Mouse (Mus musculus) liver, embryonic 14.5 days (tissue): ENCODE data around the gene Chil3. TPM values are rescaled to one million over a fixed set of nuclear protein-coding genes. Genes with fewer than 3 reads are reported as not detected.

Source experiments
- ATAC-seq: fragments of 200-750 bp; cut with Nextera tagmentation; 2 replicates; pipeline ENCODE4 v1.8.0; 2017; ENCODE audit warnings: moderate number of reproducible peaks, mild to moderate bottlenecking, moderate library complexity; ENCODE audit not compliant: insufficient read depth
- DNase-seq, 3 experiments: peaks; one replicate each; pipeline ENCODE4 v3.0.0-alpha.2; 2012 to 2013; ENCODE audit warnings: low read depth in 3 of 3, low spot score in 3 of 3
- H3K27ac ChIP-seq: fragments of 300-500 bp; sonication (generic); 2 replicates; pipeline ENCODE4 v1.5.1; 2014; ENCODE audit warnings: moderate library complexity, mild to moderate bottlenecking, control low read depth, inconsistent platforms
- H3K27me3 ChIP-seq: fragments of 300-500 bp; sonication (generic); 2 replicates; pipeline ENCODE4 v1.6.1; 2014; ENCODE audit warnings: mild to moderate bottlenecking, low read length, moderate library complexity; ENCODE audit not compliant: control insufficient read depth, insufficient read depth
- H3K36me3 ChIP-seq: fragments of 300-500 bp; sonication (generic); replicated peaks from 2 replicates; pipeline ENCODE4 v1.6.1; 2014; ENCODE audit warnings: low read depth; ENCODE audit not compliant: control insufficient read depth, insufficient read depth
- H3K4me1 ChIP-seq, 2 experiments: fragments of 200-500 bp in 1 of 2; fragments of 300-500 bp in 1 of 2; sonication (generic) in 1 of 2; replicated peaks; 2 replicates each; pipeline ENCODE4 v1.6.1; 2012 to 2014; ENCODE audit warnings: antibody characterized with exemption in 1 of 2, inconsistent platforms in 1 of 2, low read length in 1 of 2; ENCODE audit not compliant: control insufficient read depth in 2 of 2, insufficient read depth in 2 of 2
- H3K4me2 ChIP-seq: fragments of 300-500 bp; sonication (generic); 2 replicates; pipeline ENCODE4 v1.6.1; 2014; ENCODE audit warnings: low read depth, mild to moderate bottlenecking, control low read depth, moderate library complexity
- H3K4me3 ChIP-seq, 2 experiments: fragments of 200-500 bp in 1 of 2; fragments of 300-500 bp in 1 of 2; sonication (generic) in 1 of 2; 2 replicates each; pipeline ENCODE4 v1.5.1; 2012 to 2014; ENCODE audit warnings: low read depth in 2 of 2, low read length in 2 of 2, mild to moderate bottlenecking in 2 of 2, control low read depth in 1 of 2, inconsistent platforms in 1 of 2, moderate library complexity in 1 of 2; ENCODE audit not compliant: insufficient read depth in 1 of 2
- H3K9ac ChIP-seq: fragments of 300-500 bp; sonication (generic); replicated peaks from 2 replicates; pipeline ENCODE4 v1.6.1; 2014; ENCODE audit warnings: mild to moderate bottlenecking, control low read depth, moderate library complexity
- H3K9me3 ChIP-seq: fragments of 300-500 bp; sonication (generic); 2 replicates; pipeline ENCODE4 v1.6.1; 2016; ENCODE audit warnings: low read length, mixed read lengths; ENCODE audit not compliant: control insufficient read depth
- CTCF ChIP-seq: IDR thresholded peaks from 2 replicates; pipeline ENCODE4 v1.5.1; 2016; ENCODE audit warnings: antibody characterized with exemption, low read depth, control low read depth
- EP300 ChIP-seq: IDR thresholded peaks from 2 replicates; pipeline ENCODE4 v1.6.1; 2016; ENCODE audit warnings: antibody characterized with exemption, low read depth
- WGBS: fragments of 180-500 bp; shearing (Covaris S2); extraction: QIAGEN DNeasy Blood & Tissue Kit; methylation state at CpG from one replicate; pipeline ENCODE4 v1.1.7; 2014; ENCODE audit not compliant: insufficient replicate concordance; 5-methylcytosine and 5-hydroxymethylcytosine counted together
- polyA plus RNA-seq, 2 experiments: library from polyadenylated mRNA; depleted of rRNA in 1 of 2; stranded (reverse) in 1 of 2; unstranded in 1 of 2; fragments of >200 nt; fragmentation: Nextera tagmentation in 1 of 2; extraction: Ambion mirVana in 1 of 2; gene quantifications; 2 replicates each; pipeline versions ENCODE4 v1.2.1 to v1.2.3; 2012 to 2014

The Chil3 gene
- polyA plus RNA-seq, 2 experiments, result 0.33 to 1.7 TPM

GRCm38 (mm10) chr3:106154413-106154812, 13.0 kb downstream of the Chil3 start:
- no peaks in the 10 kb centered on the region for H3K9me3 ChIP-seq
- no peak overlapping the region for H3K4me3 ChIP-seq
- no peak overlapping the region for H3K27ac ChIP-seq
- WGBS, result 71% methylated on average over 2 of the region's 2 CpGs
- no peaks in the 10 kb centered on the region for H3K27me3 ChIP-seq
- no peak for TF ChIP-seq CTCF
- no peak for TF ChIP-seq EP300
- no peak overlapping the region for H3K9ac ChIP-seq
- ATAC-seq (no peak), DNase-seq (no peak)
- H3K36me3 ChIP-seq, result no peaks in the 10 kb centered on the region
- H3K4me2 ChIP-seq, result no peak overlapping the region
- H3K4me1 ChIP-seq, result no peaks in the 10 kb centered on the region

- Histone ChIP-seq H3K27ac (no peak overlapping the region), H3K36me3 (no peaks in the 10 kb centered on the region), H3K9ac (no peak overlapping the region), H3K27me3 (no peaks in the 10 kb centered on the region), H3K4me1 (no peaks in the 10 kb centered on the region), H3K9me3 (no peaks in the 10 kb centered on the region; the same call in 1 of the 2 replicates), H3K4me3 (no peak overlapping the region), H3K4me2 (no peak overlapping the region)
- 68% methylated on average over 10 of the region's 10 CpGs for WGBS
- TF ChIP-seq CTCF (no peak), EP300 (no peak)
- ATAC-seq, result no peak
- DNase-seq, result no peak
Observed at GRCm38 (mm10) chr3:106144081-106144480, 23.3 kb downstream of the Chil3 start.

GRCm38 (mm10) chr3:106131690-106132089, 35.7 kb downstream of the Chil3 start:
- ATAC-seq, result no peak
- TF ChIP-seq CTCF, result no peak
- no peak for TF ChIP-seq EP300
- Histone ChIP-seq H3K4me2 (no peak overlapping the region), H3K27ac (no peak overlapping the region), H3K4me1 (no peaks in the 10 kb centered on the region), H3K9ac (no peak overlapping the region), H3K9me3 (no peaks in the 10 kb centered on the region), H3K4me3 (no peak overlapping the region), H3K36me3 (no peaks in the 10 kb centered on the region), H3K27me3 (no peaks in the 10 kb centered on the region)
- 49% methylated on average over 5 of the region's 5 CpGs for WGBS
- DNase-seq, result no peak

- H3K36me3 ChIP-seq, result no peaks in the 10 kb centered on the region
- no peak overlapping the region for H3K4me3 ChIP-seq
- no peak for TF ChIP-seq EP300
- TF ChIP-seq CTCF, result no peak
- no peaks in the 10 kb centered on the region for H3K9me3 ChIP-seq
- no peaks in the 10 kb centered on the region for H3K4me1 ChIP-seq
- H3K27ac ChIP-seq, result no peak overlapping the region
- ATAC-seq (peak; percentile 23; the same call in 1 of the 2 replicates), DNase-seq (no peak)
- H3K9ac ChIP-seq, result no peak overlapping the region
- WGBS, result 46% methylated on average over 4 of the region's 4 CpGs
- no peak overlapping the region for H3K4me2 ChIP-seq
- H3K27me3 ChIP-seq, result no peaks in the 10 kb centered on the region
Observed at GRCm38 (mm10) chr3:106128807-106129493, 38.4 kb downstream of the Chil3 start.

- Histone ChIP-seq H3K27ac (no peak overlapping the region), H3K4me2 (no peak overlapping the region), H3K4me3 (no peak overlapping the region), H3K9ac (no peak overlapping the region), H3K9me3 (no peaks in the 10 kb centered on the region), H3K36me3 (no peaks in the 10 kb centered on the region), H3K4me1 (no peaks in the 10 kb centered on the region), H3K27me3 (no peaks in the 10 kb centered on the region)
- TF ChIP-seq EP300, result no peak
- no peak for TF ChIP-seq CTCF
- DNase-seq (no peak), ATAC-seq (no peak)
Observed at GRCm38 (mm10) chr3:106126999-106127398, 40.4 kb downstream of the Chil3 start.
